Comparison of ENCODE assay signal across 10 mouse cellular contexts in the genomic region with DNA sequence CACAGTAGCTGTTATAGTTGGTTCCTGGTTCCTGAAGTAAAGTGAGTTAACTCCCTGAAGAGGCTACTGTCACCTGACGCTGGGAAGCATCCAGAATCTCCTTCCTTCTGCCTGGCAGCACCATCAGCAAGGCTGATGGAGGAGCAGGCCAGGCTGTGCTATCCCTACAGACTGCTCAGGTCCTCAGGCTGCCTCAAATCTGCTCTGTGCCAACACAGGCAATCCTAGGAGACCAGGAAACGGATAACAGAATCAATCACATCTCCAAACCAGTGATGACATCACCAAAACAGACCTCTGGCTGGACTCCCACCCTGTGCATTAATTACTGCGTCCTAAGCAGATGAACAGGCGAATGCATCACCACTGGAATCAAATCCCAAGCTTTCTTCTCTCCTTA. TPM values are rescaled to one million over a fixed set of nuclear protein-coding genes. Genes with fewer than 3 reads are reported as not detected.
DNase-seq lines count a peak whose midpoint lies in the region; ATAC-seq and TF ChIP-seq lines count a peak whose summit lies in the region.
"Had no signal": no experiment of that assay in that cellular context is flagged by ENCODE, and none has a peak within 500 bp of the region (broad histone marks: within the 10 kb centered on the region; RNA-seq: fewer than 3 reads in every experiment).

No protein-coding gene starts in this region.

- peak; percentile 38 for DNase-seq in cerebellum, adult 9-11 months
- peak; percentile 71 for DNase-seq in gastrocnemius, postnatal 25 days
- no peak for DNase-seq in thymus, postnatal 10 days (ENCODE audit: low spot score in 2 of 2)
- DNase-seq in spleen, adult 12 weeks (ENCODE audit: low spot score), result no peak
- DNase-seq: kidney, adult 11 months had no signal

- no peaks in the 10 kb centered on the region for H3K27me3 ChIP-seq in intestine, embryonic 15.5 days (replicated peaks)
- H3K27me3 ChIP-seq in intestine, postnatal 0 days (replicated peaks; ENCODE audit: control insufficient read depth, insufficient read depth, low read length), result no peaks in the 10 kb centered on the region
- H3K27me3 ChIP-seq: limb, embryonic 15.5 days had no signal

- no peak overlapping the region for H3K4me3 ChIP-seq in intestine, embryonic 15.5 days (replicated peaks)
- H3K4me3 ChIP-seq in intestine, postnatal 0 days (ENCODE audit: low read depth, low read length), result no peak overlapping the region
- H3K4me3 ChIP-seq in olfactory bulb, adult 2 months (ENCODE audit: insufficient read depth, low read depth, low read length), result no peak overlapping the region
- H3K4me3 ChIP-seq: forebrain, embryonic 10.5 days; limb, embryonic 15.5 days had no signal

- no peak for TF ChIP-seq POLR2A in olfactory bulb, adult 2 months (IDR thresholded peaks at IDR 0.05; ENCODE audit: insufficient read depth, low read depth, low read length)

- no peak for TF ChIP-seq CTCF in intestine, postnatal 0 days (IDR thresholded peaks at IDR 0.05; ENCODE audit: low read depth)
- no peak for TF ChIP-seq CTCF in olfactory bulb, adult 2 months (IDR thresholded peaks at IDR 0.05; ENCODE audit: insufficient read depth, low read depth, low read length)

- H3K9me3 ChIP-seq in intestine, embryonic 15.5 days, result no peaks in the 10 kb centered on the region
- H3K9me3 ChIP-seq in intestine, postnatal 0 days (ENCODE audit: control insufficient read depth), result no peaks in the 10 kb centered on the region
- H3K9me3 ChIP-seq: forebrain, embryonic 10.5 days; limb, embryonic 15.5 days had no signal

- WGBS in intestine, embryonic 15.5 days, result 60% methylated on average over 4 of the region's 4 CpGs
- WGBS in intestine, postnatal 0 days, result 45% methylated on average over 4 of the region's 4 CpGs
- WGBS in olfactory bulb, adult 2 months, result 18% methylated on average over 4 of the region's 4 CpGs

- H3K27ac ChIP-seq in intestine, embryonic 15.5 days, result 0 out of 2 replicates have a peak overlapping the region, but pooled peaks have one; percentile 28
- no peak overlapping the region for H3K27ac ChIP-seq in intestine, postnatal 0 days (ENCODE audit: low read depth, low read length)
- peak overlapping the region; percentile 86 for H3K27ac ChIP-seq in olfactory bulb, adult 2 months (ENCODE audit: insufficient read depth, low read depth, low read length)
- H3K27ac ChIP-seq: forebrain, embryonic 10.5 days; limb, embryonic 15.5 days had no signal

- no peak overlapping the region for H3K4me2 ChIP-seq in intestine, embryonic 15.5 days (replicated peaks)
- no peak overlapping the region for H3K4me2 ChIP-seq in intestine, postnatal 0 days (replicated peaks; ENCODE audit: low read depth)
- H3K4me2 ChIP-seq: limb, embryonic 15.5 days had no signal

- no peaks in the 10 kb centered on the region for H3K36me3 ChIP-seq in intestine, embryonic 15.5 days
- no peaks in the 10 kb centered on the region for H3K36me3 ChIP-seq in intestine, postnatal 0 days (ENCODE audit: control insufficient read depth, insufficient read depth)

- no peak for ATAC-seq in intestine, embryonic 15.5 days
- no peak for ATAC-seq in intestine, postnatal 0 days

- no peak overlapping the region for H3K9ac ChIP-seq in intestine, embryonic 15.5 days
- no peak overlapping the region for H3K9ac ChIP-seq in intestine, postnatal 0 days (ENCODE audit: low read depth, low read length)
- H3K9ac ChIP-seq: limb, embryonic 15.5 days had no signal

- H3K4me1 ChIP-seq in intestine, embryonic 15.5 days (replicated peaks), result peaks cover 19% of the 10 kb centered on the region
- peaks cover 5% of the 10 kb centered on the region; the same call in 1 of the 2 replicates for H3K4me1 ChIP-seq in intestine, postnatal 0 days (replicated peaks; ENCODE audit: control insufficient read depth, insufficient read depth, low read length)
- H3K4me1 ChIP-seq in olfactory bulb, adult 2 months (ENCODE audit: control insufficient read depth, insufficient read depth, low read length), result peaks cover 14% of the 10 kb centered on the region

RNA-seq across cellular contexts. Expression of a gene that starts 3.8 kb away (rescaled TPM):
- polyA plus RNA-seq in intestine, embryonic 15.5 days (2015; fragmentation: Nextera tagmentation; extraction: Ambion mirVana), result 243 and 244 TPM in 2 replicates
- polyA plus RNA-seq in intestine, postnatal 0 days (2015; fragmentation: Nextera tagmentation; extraction: Ambion mirVana), result 219 and 226 TPM in 2 replicates
- total RNA-seq in gastrocnemius, postnatal 25 days (2021), result 100 to 1,000 TPM; 265 to 292 TPM
- 304 TPM in 1 of 2 replicates, not detected in the other for polyA plus RNA-seq in olfactory bulb, adult 2 months (2012; ENCODE audit: insufficient read depth, insufficient read length, low replicate concordance, missing spikeins)

RNA-seq across cellular contexts. Expression of a gene that starts 43.1 kb away (rescaled TPM):
- polyA plus RNA-seq in intestine, embryonic 15.5 days (2015; fragmentation: Nextera tagmentation; extraction: Ambion mirVana), result 423 and 425 TPM in 2 replicates
- 164 and 184 TPM in 2 replicates for polyA plus RNA-seq in intestine, postnatal 0 days (2015; fragmentation: Nextera tagmentation; extraction: Ambion mirVana)
- 10 to 100 TPM; 67.1 to 71.0 TPM for total RNA-seq in gastrocnemius, postnatal 25 days (2021)
- not detected in 2 replicates for polyA plus RNA-seq in olfactory bulb, adult 2 months (2012; ENCODE audit: insufficient read depth, insufficient read length, low replicate concordance, missing spikeins)

RNA-seq across cellular contexts. Expression of a gene that starts 59.8 kb away (rescaled TPM):
- polyA plus RNA-seq in intestine, embryonic 15.5 days (2015; fragmentation: Nextera tagmentation; extraction: Ambion mirVana), result 23.4 and 29.6 TPM in 2 replicates
- polyA plus RNA-seq in intestine, postnatal 0 days (2015; fragmentation: Nextera tagmentation; extraction: Ambion mirVana), result 15.4 and 17.5 TPM in 2 replicates
- 1 to 10 TPM; 1.5 to 3.5 TPM for total RNA-seq in gastrocnemius, postnatal 25 days (2021)
- polyA plus RNA-seq in olfactory bulb, adult 2 months (2012; ENCODE audit: insufficient read depth, insufficient read length, low replicate concordance, missing spikeins), result not detected in 2 replicates

Comparison
In these comparisons a context has a peak if more than half of its experiments do, and no peak if none do; other contexts are left out.
1. DNase-seq: peak in cerebellum, adult 9-11 months (single experiment) and gastrocnemius, postnatal 25 days (single experiment); none in thymus, postnatal 10 days (0 of 2) and spleen, adult 12 weeks (single experiment).
2. RNA of a gene that starts 59.8 kb away (polyA plus RNA-seq): 23.4 to 29.6 TPM in intestine, embryonic 15.5 days and 15.4 to 17.5 TPM in intestine, postnatal 0 days; not detected in olfactory bulb, adult 2 months; every median in the first group is over 10 times any median in the second.